Mouse (Mus musculus) lung, adult 18-20 months (tissue): ENCODE results near the gene Olfr1306.

Experiments
- DNase-seq, 2 experiments: peaks; one replicate each; pipeline ENCODE4 v3.0.0; 2022; ENCODE audit warnings: mixed read lengths in 2 of 2

Gene Olfr1306

GRCm38 (mm10) chr2:111916171-111916570 lies at the start of gene Olfr1306:
Gene Olfr1306 (minus strand): TSS chr2:111916271.
- no peak for DNase-seq

GRCm38 (mm10) chr2:111964844-111965243 lies 48.8 kb upstream of the Olfr1306 start, which contains the start of gene Olfr1308:
Gene Olfr1308 (minus strand): TSS chr2:111964944.
- DNase-seq: no peak

- no peak for DNase-seq
Observed at GRCm38 (mm10) chr2:111949340-111949739, 33.3 kb upstream of the Olfr1306 start, which contains the start of gene Olfr1307. Gene Olfr1307 (minus strand): TSS chr2:111949440.

GRCm38 (mm10) chr2:111877049-111877448 lies 39.0 kb downstream of the Olfr1306 start, which contains the start of gene Olfr1305:
Gene Olfr1305 (minus strand): TSS chr2:111877149.
- no peak for DNase-seq
